Mouse (Mus musculus): ENCODE measurements around the gene Hoxc12. TPM values are rescaled to one million over a fixed set of nuclear protein-coding genes. Genes with fewer than 3 reads are reported as not detected.

Gene Hoxc12
- polyA plus RNA-seq, 1 experiment from 2014 or later: not detected

GRCm38 (mm10) chr15:102965892-102966775 is 29.6 kb downstream of the Hoxc12 start:
- no peaks in the 10 kb centered on the region for H3K9me3 ChIP-seq (replicated peaks; ENCODE audit: low read length)
- peak overlapping the region; percentile 80 for H3K9ac ChIP-seq (ENCODE audit: low read depth, low read length)
- no peaks in the 10 kb centered on the region for H3K27me3 ChIP-seq (ENCODE audit: insufficient read depth, low read length)
- peak overlapping the region; percentile 51 for H3K4me3 ChIP-seq (replicated peaks; ENCODE audit: low read depth, low read length)
- DNase-seq (ENCODE audit: low spot score) (peak; percentile 98), ATAC-seq (replicated peaks; ENCODE audit: low FRiP score, low read depth) (peak; percentile 80)
- no peaks in the 10 kb centered on the region for H3K36me3 ChIP-seq (ENCODE audit: insufficient read depth, low read length)
- H3K27ac ChIP-seq: peak overlapping the region; percentile 91
- TF ChIP-seq CTCF (IDR thresholded peaks at IDR 0.05; ENCODE audit: low read depth): peak; percentile 94
- H3K4me1 ChIP-seq (replicated peaks; ENCODE audit: insufficient read depth, low read length): peaks cover 20% of the 10 kb centered on the region
- peak overlapping the region; percentile 90 for H3K4me2 ChIP-seq (ENCODE audit: low read length)
- WGBS: 2% methylated on average over 30 of the region's 30 CpGs

- Histone ChIP-seq H3K4me1 (replicated peaks; ENCODE audit: insufficient read depth, low read length) (peaks cover 17% of the 10 kb centered on the region), H3K27ac (peak within 1 kb of the TSS; percentile 91), H3K27me3 (ENCODE audit: insufficient read depth, low read length) (no peaks in the 10 kb centered on the region), H3K36me3 (ENCODE audit: insufficient read depth, low read length) (no peaks in the 10 kb centered on the region), H3K4me2 (ENCODE audit: low read length) (peak within 1 kb of the TSS; percentile 90), H3K4me3 (replicated peaks; ENCODE audit: low read depth, low read length) (peak within 1 kb of the TSS; percentile 51), H3K9ac (ENCODE audit: low read depth, low read length) (peak within 1 kb of the TSS; percentile 80), H3K9me3 (replicated peaks; ENCODE audit: low read length) (no peaks in the 10 kb centered on the region)
- peak; percentile 49 for ATAC-seq (replicated peaks; ENCODE audit: low FRiP score, low read depth)
- no peak for TF ChIP-seq CTCF (IDR thresholded peaks at IDR 0.05; ENCODE audit: low read depth)
- 1% methylated on average over 27 of the region's 27 CpGs for WGBS
- no peak for DNase-seq (ENCODE audit: low spot score)
These were observed 30.3 kb downstream of the Hoxc12 start, which contains the start of gene Hoxc10 for GRCm38 (mm10) chr15:102966776-102967311. Gene Hoxc10, plus strand, starts transcription at chr15:102966796.

GRCm38 (mm10) chr15:102967312-102967510 is 30.7 kb downstream of the Hoxc12 start, which contains the start of gene Hoxc5:
Gene Hoxc5, plus strand, starts transcription at chr15:102967443.
- no peaks in the 10 kb centered on the region for H3K27me3 ChIP-seq (ENCODE audit: insufficient read depth, low read length)
- ATAC-seq (replicated peaks; ENCODE audit: low FRiP score, low read depth) (no peak), DNase-seq (ENCODE audit: low spot score) (no peak)
- H3K9me3 ChIP-seq (replicated peaks; ENCODE audit: low read length): no peaks in the 10 kb centered on the region
- peaks cover 17% of the 10 kb centered on the region for H3K4me1 ChIP-seq (replicated peaks; ENCODE audit: insufficient read depth, low read length)
- H3K4me2 ChIP-seq (ENCODE audit: low read length): peak within 1 kb of the TSS; percentile 90
- H3K4me3 ChIP-seq (replicated peaks; ENCODE audit: low read depth, low read length): peak within 1 kb of the TSS; percentile 51
- H3K9ac ChIP-seq (ENCODE audit: low read depth, low read length): peak within 1 kb of the TSS; percentile 80
- 3% methylated on average over 12 of the region's 12 CpGs for WGBS
- H3K27ac ChIP-seq: peak within 1 kb of the TSS; percentile 91
- H3K36me3 ChIP-seq (ENCODE audit: insufficient read depth, low read length): no peaks in the 10 kb centered on the region
- TF ChIP-seq CTCF (IDR thresholded peaks at IDR 0.05; ENCODE audit: low read depth): no peak

GRCm38 (mm10) chr15:102967511-102968397 is 31.2 kb downstream of the Hoxc12 start:
- Histone ChIP-seq H3K4me2 (ENCODE audit: low read length) (peak overlapping the region; percentile 90), H3K4me3 (replicated peaks; ENCODE audit: low read depth, low read length) (peak overlapping the region; percentile 51), H3K27me3 (ENCODE audit: insufficient read depth, low read length) (no peaks in the 10 kb centered on the region), H3K9me3 (replicated peaks; ENCODE audit: low read length) (no peaks in the 10 kb centered on the region), H3K36me3 (ENCODE audit: insufficient read depth, low read length) (no peaks in the 10 kb centered on the region), H3K4me1 (replicated peaks; ENCODE audit: insufficient read depth, low read length) (peaks cover 21% of the 10 kb centered on the region), H3K27ac (peak overlapping the region; percentile 88), H3K9ac (ENCODE audit: low read depth, low read length) (peak overlapping the region; percentile 80)
- WGBS: 8% methylated on average over 34 of the region's 34 CpGs
- no peak for TF ChIP-seq CTCF (IDR thresholded peaks at IDR 0.05; ENCODE audit: low read depth)
- DNase-seq (ENCODE audit: low spot score) (no peak), ATAC-seq (replicated peaks; ENCODE audit: low FRiP score, low read depth) (no peak)

- DNase-seq (ENCODE audit: low spot score) (no peak), ATAC-seq (replicated peaks; ENCODE audit: low FRiP score, low read depth) (no peak)
- peak overlapping the region; percentile 90 for H3K4me2 ChIP-seq (ENCODE audit: low read length)
- peak overlapping the region; percentile 80; the same call in 1 of the 2 replicates for H3K9ac ChIP-seq (ENCODE audit: low read depth, low read length)
- H3K4me3 ChIP-seq (replicated peaks; ENCODE audit: low read depth, low read length): peak overlapping the region; percentile 51
- no peak overlapping the region; the same call in 1 of the 2 replicates for H3K27ac ChIP-seq
- no peaks in the 10 kb centered on the region for H3K9me3 ChIP-seq (replicated peaks; ENCODE audit: low read length)
- peaks cover 19% of the 10 kb centered on the region for H3K4me1 ChIP-seq (replicated peaks; ENCODE audit: insufficient read depth, low read length)
- no peak for TF ChIP-seq CTCF (IDR thresholded peaks at IDR 0.05; ENCODE audit: low read depth)
- 32% methylated on average over 1 of the region's 1 CpGs for WGBS
- H3K27me3 ChIP-seq (ENCODE audit: insufficient read depth, low read length): no peaks in the 10 kb centered on the region
- H3K36me3 ChIP-seq (ENCODE audit: insufficient read depth, low read length): no peaks in the 10 kb centered on the region
These were observed 32.7 kb downstream of the Hoxc12 start for GRCm38 (mm10) chr15:102969296-102969695.

- peak overlapping the region; percentile 51 for H3K4me3 ChIP-seq (replicated peaks; ENCODE audit: low read depth, low read length)
- no peaks in the 10 kb centered on the region for H3K27me3 ChIP-seq (ENCODE audit: insufficient read depth, low read length)
- H3K36me3 ChIP-seq (ENCODE audit: insufficient read depth, low read length): no peaks in the 10 kb centered on the region
- peaks cover 16% of the 10 kb centered on the region for H3K4me1 ChIP-seq (replicated peaks; ENCODE audit: insufficient read depth, low read length)
- ATAC-seq (replicated peaks; ENCODE audit: low FRiP score, low read depth) (no peak), DNase-seq (ENCODE audit: low spot score) (peak; percentile 86)
- peak; percentile 43; the same call in 1 of the 2 replicates for TF ChIP-seq CTCF (IDR thresholded peaks at IDR 0.05; ENCODE audit: low read depth)
- H3K9me3 ChIP-seq (replicated peaks; ENCODE audit: low read length): no peaks in the 10 kb centered on the region
- peak overlapping the region; percentile 41 for H3K9ac ChIP-seq (ENCODE audit: low read depth, low read length)
- H3K27ac ChIP-seq: peak overlapping the region; percentile 58
- H3K4me2 ChIP-seq (ENCODE audit: low read length): peak overlapping the region; percentile 90
- WGBS: 2% methylated on average over 12 of the region's 12 CpGs
These were observed 34.2 kb downstream of the Hoxc12 start for GRCm38 (mm10) chr15:102970740-102971139.
